Mouse (Mus musculus) lung, adult 18-20 months (tissue): ENCODE measurements at regions not wholly inside any gene's neighbourhood (a gene's known extent, or its start where the extent isn't known, plus 50 kb on each side); places are given as distances from the start of the nearest gene placed in this dataset.

Source experiments
- DNase-seq, 2 experiments: peaks; one replicate each; pipeline ENCODE4 v3.0.0; 2022; ENCODE audit warnings: mixed read lengths in 2 of 2

GRCm38 (mm10) chr2:64860113-64860512, 164.7 kb downstream of the Grb14 start:
- no peak for DNase-seq

- DNase-seq, result peak; percentile 33 to 53
Measured at GRCm38 (mm10) chr2:64853918-64854317, 170.9 kb downstream of the Grb14 start.

GRCm38 (mm10) chr2:64852913-64853312, 171.9 kb downstream of the Grb14 start:
- no peak for DNase-seq

- no peak for DNase-seq
Measured at GRCm38 (mm10) chr2:64851096-64851495, 173.7 kb downstream of the Grb14 start.

- no peak for DNase-seq
Measured at GRCm38 (mm10) chr2:64850656-64851055, 174.1 kb downstream of the Grb14 start.

- no peak for DNase-seq
Measured at GRCm38 (mm10) chr2:64824494-64824893, 200.3 kb downstream of the Grb14 start.

GRCm38 (mm10) chr2:64823905-64824304, 200.9 kb downstream of the Grb14 start:
- DNase-seq, result no peak

- DNase-seq, result no peak
Measured at GRCm38 (mm10) chr2:64823074-64823473, 201.7 kb downstream of the Grb14 start.

GRCm38 (mm10) chr2:64818159-64818558, 206.6 kb downstream of the Grb14 start:
- no peak for DNase-seq
